Mouse (Mus musculus) embryonic facial prominence, embryonic 12.5 days (tissue): Measurements from ENCODE around the gene Oaz2. TPM values are rescaled to one million over a fixed set of nuclear protein-coding genes. Genes with fewer than 3 reads are reported as not detected.
A peak's percentile ranks its signal among the peaks of the same experiment; 100 is the strongest.

Experiments used
- ATAC-seq: fragments of 200-750 bp; cut with Nextera tagmentation; 2 replicates; pipeline ENCODE4 v1.8.0; 2017; ENCODE audit not compliant: insufficient number of reproducible peaks, insufficient read depth, low FRiP score, low TSS enrichment
- H3K27ac ChIP-seq: fragments of 300-500 bp; sonication (generic); 2 replicates; pipeline ENCODE4 v1.5.1; 2016; ENCODE audit warnings: mild to moderate bottlenecking
- H3K27me3 ChIP-seq: fragments of 300-500 bp; sonication (generic); 2 replicates; pipeline ENCODE4 v1.6.1; 2016; ENCODE audit warnings: mild to moderate bottlenecking, moderate library complexity
- H3K36me3 ChIP-seq: fragments of 300-500 bp; sonication (generic); 2 replicates; pipeline ENCODE4 v1.6.1; 2016; ENCODE audit warnings: mild to moderate bottlenecking
- H3K4me1 ChIP-seq: fragments of 300-500 bp; sonication (generic); 2 replicates; pipeline ENCODE4 v1.6.1; 2016
- H3K4me2 ChIP-seq: fragments of 300-500 bp; sonication (generic); replicated peaks from 2 replicates; pipeline ENCODE4 v1.6.1; 2016; ENCODE audit warnings: mild to moderate bottlenecking, moderate library complexity
- H3K4me3 ChIP-seq: fragments of 300-500 bp; sonication (generic); 2 replicates; pipeline ENCODE4 v1.5.1; 2016; ENCODE audit warnings: mild to moderate bottlenecking
- H3K9ac ChIP-seq: fragments of 300-500 bp; sonication (generic); 2 replicates; pipeline ENCODE4 v1.6.1; 2016; ENCODE audit warnings: mild to moderate bottlenecking, moderate library complexity
- H3K9me3 ChIP-seq: fragments of 300-500 bp; sonication (generic); 2 replicates; pipeline ENCODE4 v1.6.1; 2016; ENCODE audit warnings: mild to moderate bottlenecking, moderate library complexity
- WGBS: fragments of 180-500 bp; shearing (Covaris S2); methylation state at CpG from one replicate; pipeline ENCODE4 v1.1.7; 2016; 5-methylcytosine and 5-hydroxymethylcytosine counted together
- polyA plus RNA-seq: library from polyadenylated mRNA; unstranded; fragments of >200 nt; fragmentation: Nextera tagmentation; extraction: Ambion mirVana; gene quantifications from 2 replicates; pipeline ENCODE4 v1.2.1, GENCODE M21; 2016

Gene Oaz2
- polyA plus RNA-seq, 1 experiment from 2014 or later, result 299 TPM

GRCm38 (mm10) chr9:65697356-65697755 lies 29.6 kb downstream of the Oaz2 start:
- H3K27me3 ChIP-seq, result no peaks in the 10 kb centered on the region
- H3K4me1 ChIP-seq, result no peaks in the 10 kb centered on the region; the same call in 1 of the 2 replicates
- no peaks in the 10 kb centered on the region for H3K9me3 ChIP-seq
- 84% methylated on average over 7 of the region's 7 CpGs for WGBS
- H3K9ac ChIP-seq, result no peak overlapping the region
- ATAC-seq, result no peak
- peaks cover 92% of the 10 kb centered on the region for H3K36me3 ChIP-seq
- H3K4me2 ChIP-seq, result no peak overlapping the region
- no peak overlapping the region for H3K27ac ChIP-seq
- no peak overlapping the region for H3K4me3 ChIP-seq

DNA sequence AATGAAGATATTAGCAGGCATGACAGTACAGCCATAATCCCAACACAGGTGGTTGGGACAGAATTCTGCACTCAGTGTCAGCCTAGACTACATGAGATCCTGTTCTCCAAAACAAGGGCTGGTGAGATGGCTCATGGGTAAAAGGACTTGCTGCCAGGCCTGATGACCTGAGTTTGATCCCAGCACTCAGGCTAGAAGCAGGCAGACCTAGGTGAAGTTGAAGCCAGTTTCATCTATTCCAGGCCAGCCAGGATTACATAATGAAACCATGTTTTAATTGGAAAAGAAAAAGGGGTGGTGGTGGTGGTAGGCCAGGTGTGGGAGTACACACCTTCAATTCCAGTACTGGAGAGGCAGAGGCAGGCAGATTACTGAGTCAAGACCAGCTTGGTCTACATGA lies 30.2 kb downstream of the Oaz2 start:
- peaks cover 93% of the 10 kb centered on the region for H3K36me3 ChIP-seq
- ATAC-seq, result no peak
- no peak overlapping the region for H3K4me3 ChIP-seq
- no peaks in the 10 kb centered on the region for H3K9me3 ChIP-seq
- H3K9ac ChIP-seq, result no peak overlapping the region
- no peak overlapping the region for H3K27ac ChIP-seq
- no peak overlapping the region for H3K4me2 ChIP-seq
- H3K27me3 ChIP-seq, result no peaks in the 10 kb centered on the region
- no peaks in the 10 kb centered on the region; the same call in 1 of the 2 replicates for H3K4me1 ChIP-seq

DNA sequence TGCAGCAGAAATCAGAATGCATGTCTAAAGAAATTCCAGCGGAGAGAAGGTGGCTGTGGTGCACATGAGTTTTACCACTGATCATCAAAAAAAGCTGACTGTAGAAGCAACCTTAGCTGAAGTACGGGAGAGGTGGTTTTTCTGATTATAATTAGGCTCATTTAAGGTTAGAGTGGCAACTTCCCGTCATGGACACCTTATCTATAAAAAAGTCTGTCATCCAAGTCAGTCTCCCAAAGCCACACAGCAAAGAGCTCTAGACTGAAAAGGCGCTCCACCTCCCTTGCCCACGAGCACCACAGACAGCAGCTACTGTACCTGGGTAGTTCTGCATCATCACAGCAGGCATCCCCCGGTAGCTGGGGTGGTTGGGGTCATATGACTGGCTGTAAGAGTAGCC lies 32.7 kb downstream of the Oaz2 start:
- Histone ChIP-seq H3K9ac (no peak overlapping the region), H3K9me3 (no peaks in the 10 kb centered on the region), H3K27ac (no peak overlapping the region), H3K4me1 (no peaks in the 10 kb centered on the region), H3K4me2 (no peak overlapping the region), H3K36me3 (peaks cover 85% of the 10 kb centered on the region), H3K4me3 (no peak overlapping the region), H3K27me3 (no peaks in the 10 kb centered on the region)
- no peak for ATAC-seq
- 82% methylated on average over 6 of the region's 6 CpGs for WGBS

GRCm38 (mm10) chr9:65702286-65702685 lies 34.5 kb downstream of the Oaz2 start:
- Histone ChIP-seq H3K4me3 (no peak overlapping the region), H3K4me2 (no peak overlapping the region), H3K27me3 (no peaks in the 10 kb centered on the region), H3K36me3 (peaks cover 69% of the 10 kb centered on the region), H3K9ac (no peak overlapping the region), H3K4me1 (no peaks in the 10 kb centered on the region), H3K27ac (no peak overlapping the region), H3K9me3 (no peaks in the 10 kb centered on the region)
- WGBS, result 93% methylated on average over 9 of the region's 9 CpGs
- ATAC-seq, result no peak

DNA sequence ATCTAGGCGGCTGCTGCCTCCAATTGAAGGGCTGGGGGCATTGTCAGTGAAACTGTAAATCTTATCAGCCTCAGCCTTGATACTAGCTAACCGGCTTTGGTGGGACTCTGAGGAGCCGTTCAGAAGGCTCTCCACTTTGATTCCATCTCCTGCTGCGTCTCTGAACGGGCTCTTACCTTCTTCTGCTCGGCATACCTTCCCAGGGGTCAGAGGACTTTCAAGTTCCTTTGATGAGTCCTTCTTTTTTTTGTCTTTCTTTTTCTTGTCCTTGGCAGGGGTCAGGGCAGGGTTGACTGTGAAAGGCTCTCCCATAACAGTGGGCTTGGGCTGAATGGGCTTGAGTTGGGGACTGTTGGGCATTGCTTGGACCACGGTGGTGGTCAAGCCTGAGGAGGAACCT lies 35.4 kb downstream of the Oaz2 start:
- no peak overlapping the region for H3K4me3 ChIP-seq
- no peak overlapping the region for H3K9ac ChIP-seq
- no peaks in the 10 kb centered on the region for H3K27me3 ChIP-seq
- H3K4me2 ChIP-seq, result no peak overlapping the region
- 88% methylated on average over 7 of the region's 7 CpGs for WGBS
- H3K9me3 ChIP-seq, result no peaks in the 10 kb centered on the region
- no peak overlapping the region for H3K27ac ChIP-seq
- no peak for ATAC-seq
- H3K36me3 ChIP-seq, result peaks cover 60% of the 10 kb centered on the region
- H3K4me1 ChIP-seq, result no peaks in the 10 kb centered on the region

- Histone ChIP-seq H3K4me2 (no peak overlapping the region), H3K27ac (no peak overlapping the region), H3K36me3 (peaks cover 52% of the 10 kb centered on the region), H3K9ac (no peak overlapping the region), H3K4me1 (no peaks in the 10 kb centered on the region), H3K27me3 (no peaks in the 10 kb centered on the region), H3K9me3 (no peaks in the 10 kb centered on the region), H3K4me3 (no peak overlapping the region)
- no peak for ATAC-seq
- WGBS, result 88% methylated on average over 24 of the region's 24 CpGs
Observed at GRCm38 (mm10) chr9:65703926-65704595, 36.3 kb downstream of the Oaz2 start.

- Histone ChIP-seq H3K27me3 (no peaks in the 10 kb centered on the region), H3K4me3 (no peak overlapping the region), H3K4me2 (no peak overlapping the region), H3K36me3 (no peaks in the 10 kb centered on the region), H3K9ac (no peak overlapping the region), H3K9me3 (no peaks in the 10 kb centered on the region), H3K4me1 (no peaks in the 10 kb centered on the region), H3K27ac (no peak overlapping the region)
- 94% methylated on average over 5 of the region's 5 CpGs for WGBS
- ATAC-seq, result no peak
Observed at GRCm38 (mm10) chr9:65718195-65718594, 50.4 kb downstream of the Oaz2 start.

DNA sequence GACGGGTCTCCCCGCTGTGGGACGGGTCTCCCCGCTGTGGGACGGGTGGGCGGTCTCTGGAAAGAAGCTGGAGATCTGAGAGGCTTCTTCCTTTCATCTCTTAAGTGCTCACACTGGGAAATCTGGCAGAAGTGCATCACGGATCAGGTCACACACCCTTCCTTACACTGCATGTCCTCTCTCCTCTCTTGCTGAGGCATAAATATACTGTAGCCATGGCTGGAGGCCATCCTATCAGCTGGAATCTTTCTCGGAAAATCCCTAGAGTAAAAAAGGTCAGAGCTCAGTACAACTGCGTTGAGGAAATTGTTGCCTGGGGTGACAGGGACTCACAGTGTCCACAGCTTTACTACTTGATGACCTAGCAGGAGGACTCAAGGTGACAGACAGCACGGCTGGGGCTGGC lies 53.4 kb downstream of the Oaz2 start:
- whole genome bisulfite sequencing, result 52% methylated on average over 10 of the region's 10 CpGs
- Histone ChIP-seq H3K9me3 (no peaks in the 10 kb centered on the region), H3K27me3 (no peaks in the 10 kb centered on the region), H3K27ac (no peak overlapping the region), H3K9ac (no peak overlapping the region; the same call in 1 of the 2 replicates), H3K36me3 (no peaks in the 10 kb centered on the region), H3K4me2 (no peak overlapping the region), H3K4me3 (no peak overlapping the region), H3K4me1 (peaks cover 13% of the 10 kb centered on the region)
- ATAC-seq, result no peak

DNA sequence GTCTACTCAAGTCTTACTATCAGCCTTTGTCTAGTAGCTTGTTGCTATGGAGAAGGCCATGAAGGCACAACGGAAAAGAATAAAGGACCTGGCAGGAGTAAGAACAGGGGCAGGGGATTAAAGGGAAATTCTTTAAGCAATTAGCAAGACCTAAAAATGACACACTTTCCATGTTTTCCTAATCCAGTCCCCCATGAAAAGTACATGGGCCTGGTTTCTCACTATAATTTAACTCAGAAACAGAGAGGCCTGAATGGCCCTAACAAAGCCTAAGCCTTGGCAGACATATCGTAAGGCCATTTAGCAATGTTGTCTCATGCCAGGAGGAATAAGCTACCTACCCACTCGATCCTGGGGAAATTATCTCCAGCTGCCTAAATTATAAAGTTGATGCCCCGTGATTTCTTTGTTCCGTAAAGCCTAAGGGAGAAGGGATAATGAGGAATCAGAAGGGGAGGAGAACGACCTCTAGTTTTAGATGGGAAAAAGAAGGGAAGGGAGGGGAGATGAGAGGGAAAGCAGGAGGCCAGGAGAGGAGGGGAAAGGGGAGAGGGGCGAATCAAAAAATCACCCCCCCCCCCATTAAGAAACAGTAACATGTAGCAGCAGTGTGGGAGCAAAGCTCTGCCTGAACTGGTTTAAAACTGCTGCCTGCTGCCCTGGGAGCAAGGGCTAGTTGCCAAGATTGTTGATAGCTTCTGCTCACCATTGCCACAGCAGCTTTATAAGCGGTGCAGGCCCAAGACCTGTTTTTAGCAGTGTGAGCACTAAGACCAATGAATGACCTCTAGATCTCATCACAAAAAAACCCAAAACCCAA lies 56.9 kb downstream of the Oaz2 start:
- peaks cover 13% of the 10 kb centered on the region for H3K4me1 ChIP-seq
- H3K9me3 ChIP-seq, result no peaks in the 10 kb centered on the region
- no peaks in the 10 kb centered on the region for H3K27me3 ChIP-seq
- peaks cover 8% of the 10 kb centered on the region; the same call in 1 of the 2 replicates for H3K36me3 ChIP-seq
- no peak overlapping the region for H3K4me3 ChIP-seq
- no peak for ATAC-seq
- no peak overlapping the region for H3K4me2 ChIP-seq
- 40% methylated on average over 8 of the region's 8 CpGs for WGBS
- peak overlapping the region; percentile 63 for H3K27ac ChIP-seq
- no peak overlapping the region for H3K9ac ChIP-seq

DNA sequence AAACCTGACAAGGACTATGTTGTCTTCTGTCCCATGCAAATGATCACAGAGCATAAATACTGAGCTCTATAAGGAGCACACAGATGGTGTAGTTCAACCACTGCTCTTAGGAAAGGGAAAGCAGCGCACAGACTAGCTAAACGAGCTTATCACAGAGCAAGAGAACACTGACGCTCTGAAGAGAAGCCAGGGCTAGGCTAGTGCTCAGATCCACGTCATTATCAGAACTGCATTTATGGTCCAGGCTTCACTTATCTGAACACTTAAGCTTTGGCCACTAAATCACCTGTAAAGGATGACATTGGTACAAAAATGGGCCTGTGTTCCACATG lies 57.5 kb downstream of the Oaz2 start:
- Histone ChIP-seq H3K27ac (no peak overlapping the region; the same call in 1 of the 2 replicates), H3K9me3 (no peaks in the 10 kb centered on the region), H3K4me3 (no peak overlapping the region), H3K36me3 (peaks cover 8% of the 10 kb centered on the region; the same call in 1 of the 2 replicates), H3K9ac (no peak overlapping the region), H3K27me3 (no peaks in the 10 kb centered on the region), H3K4me2 (no peak overlapping the region), H3K4me1 (peaks cover 13% of the 10 kb centered on the region)
- ATAC-seq, result no peak
- WGBS, result 69% methylated on average over 4 of the region's 4 CpGs

DNA sequence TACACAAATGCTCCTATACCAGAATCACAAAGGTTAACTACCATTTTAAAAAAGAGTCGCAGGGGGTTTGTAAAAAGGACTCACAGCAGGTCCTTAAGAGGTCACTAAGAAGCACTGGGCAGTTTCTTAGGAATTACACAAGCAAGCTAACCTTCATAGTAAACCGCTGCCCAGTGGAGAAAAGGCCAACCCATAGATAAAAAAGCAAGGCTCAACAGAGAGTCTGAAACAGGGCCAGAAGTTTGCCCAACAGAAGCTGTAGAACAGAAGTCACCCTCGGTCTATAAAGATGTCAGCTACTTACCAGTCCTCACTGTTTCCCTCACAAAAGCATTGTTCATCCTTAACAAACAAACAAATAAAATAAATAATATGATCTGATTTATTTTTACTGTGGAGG lies 58.6 kb downstream of the Oaz2 start:
- H3K4me3 ChIP-seq, result no peak overlapping the region
- H3K4me1 ChIP-seq, result peaks cover 13% of the 10 kb centered on the region
- no peak overlapping the region for H3K4me2 ChIP-seq
- no peak overlapping the region for H3K9ac ChIP-seq
- H3K36me3 ChIP-seq, result peaks cover 14% of the 10 kb centered on the region
- ATAC-seq, result no peak
- H3K9me3 ChIP-seq, result no peaks in the 10 kb centered on the region
- H3K27me3 ChIP-seq, result no peaks in the 10 kb centered on the region
- 93% methylated on average over 3 of the region's 3 CpGs for WGBS
- H3K27ac ChIP-seq, result no peak overlapping the region

DNA sequence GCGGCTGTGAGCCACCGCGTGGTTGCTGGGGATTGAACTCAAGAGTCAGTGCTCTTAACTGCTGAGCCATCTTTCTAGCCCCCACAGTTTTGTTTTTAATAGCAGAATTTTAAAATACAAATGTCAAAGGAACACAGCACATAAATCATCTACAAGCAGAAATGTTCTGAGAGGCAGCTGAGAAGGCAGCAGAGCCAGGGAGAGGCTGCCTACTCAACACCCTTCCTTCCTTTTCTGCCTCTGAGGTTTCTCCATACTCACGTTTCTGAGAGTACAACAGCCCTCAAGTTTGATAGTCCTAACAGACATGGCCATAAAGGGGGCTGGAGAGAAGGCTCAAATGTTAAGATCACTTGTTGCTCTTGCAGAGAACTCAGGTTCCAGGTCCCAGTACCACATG lies 59.7 kb downstream of the Oaz2 start:
- Histone ChIP-seq H3K4me1 (peaks cover 13% of the 10 kb centered on the region), H3K9ac (no peak overlapping the region), H3K4me3 (no peak overlapping the region), H3K4me2 (no peak overlapping the region), H3K9me3 (no peaks in the 10 kb centered on the region), H3K27me3 (no peaks in the 10 kb centered on the region), H3K27ac (no peak overlapping the region), H3K36me3 (peaks cover 14% of the 10 kb centered on the region)
- WGBS, result 90% methylated on average over 4 of the region's 4 CpGs
- no peak for ATAC-seq
